Mouse (Mus musculus): Measurements from ENCODE around the gene Polm. TPM values are rescaled to one million over a fixed set of nuclear protein-coding genes. Genes with fewer than 3 reads are reported as not detected.

The Polm gene
- total and polyA plus RNA-seq, 2 experiments from 2014 or later = 6.2 to 10.7 TPM

- no peak for DNase-seq (ENCODE audit: low spot score)
- no peak for ATAC-seq (ENCODE audit: low FRiP score)
- peaks cover 78% of the 10 kb centered on the region for H3K36me3 ChIP-seq (ENCODE audit: insufficient read depth, low read length)
- no peaks in the 10 kb centered on the region for H3K4me1 ChIP-seq (ENCODE audit: insufficient read depth, low read length)
- no peaks in the 10 kb centered on the region for H3K9me3 ChIP-seq (ENCODE audit: low read length)
- no peak for TF ChIP-seq CTCF (IDR thresholded peaks at IDR 0.05)
- no peak overlapping the region for H3K27ac ChIP-seq (ENCODE audit: low read depth, low read length)
- no peak overlapping the region for H3K4me3 ChIP-seq (ENCODE audit: low read depth, low read length)
- H3K9ac ChIP-seq (replicated peaks; ENCODE audit: low read length, poor library complexity, severe bottlenecking) = no peak overlapping the region
- 93% methylated on average over 9 of the region's 9 CpGs for WGBS
- H3K27me3 ChIP-seq (ENCODE audit: insufficient read depth, low read length) = no peaks in the 10 kb centered on the region
- no peak overlapping the region for H3K4me2 ChIP-seq (ENCODE audit: low read depth, low read length, poor library complexity, severe bottlenecking)
Measured at GRCm38 (mm10) chr11:5795290-5795689, 42.5 kb downstream of the Polm start.

- 91% methylated on average over 1 of the region's 1 CpGs for WGBS
Measured at GRCm38 (mm10) chr11:5790431-5790830, 47.4 kb downstream of the Polm start.

GRCm38 (mm10) chr11:5789754-5790333 is 48.0 kb downstream of the Polm start:
- no peak for TF ChIP-seq CTCF (IDR thresholded peaks at IDR 0.05)

More at GRCm38 (mm10) chr11:5790431-5790830, 47.4 kb downstream of the Polm start:
- DNase-seq (ENCODE audit: low spot score) (no peak), ATAC-seq (ENCODE audit: low FRiP score) (no peak)
- TF ChIP-seq CTCF (IDR thresholded peaks at IDR 0.05) = no peak
- Histone ChIP-seq H3K4me2 (ENCODE audit: low read depth, low read length, poor library complexity, severe bottlenecking) (no peak overlapping the region), H3K9me3 (ENCODE audit: low read length) (no peaks in the 10 kb centered on the region), H3K9ac (replicated peaks; ENCODE audit: low read length, poor library complexity, severe bottlenecking) (no peak overlapping the region), H3K36me3 (ENCODE audit: insufficient read depth, low read length) (peaks cover 34% of the 10 kb centered on the region), H3K4me3 (ENCODE audit: low read depth, low read length) (no peak overlapping the region), H3K27ac (ENCODE audit: low read depth, low read length) (no peak overlapping the region), H3K4me1 (ENCODE audit: insufficient read depth, low read length) (peaks cover 14% of the 10 kb centered on the region; the same call in 1 of the 2 replicates), H3K27me3 (ENCODE audit: insufficient read depth, low read length) (no peaks in the 10 kb centered on the region)

GRCm38 (mm10) chr11:5789071-5789753 is 48.6 kb downstream of the Polm start:
- H3K36me3 ChIP-seq (ENCODE audit: insufficient read depth, low read length) = peaks cover 22% of the 10 kb centered on the region
- peak overlapping the region; percentile 55 for H3K4me2 ChIP-seq (ENCODE audit: low read depth, low read length, poor library complexity, severe bottlenecking)
- peak; percentile 44 for TF ChIP-seq CTCF (IDR thresholded peaks at IDR 0.05)
- peak overlapping the region; percentile 78 for H3K9ac ChIP-seq (replicated peaks; ENCODE audit: low read length, poor library complexity, severe bottlenecking)
- DNase-seq (ENCODE audit: low spot score) = no peak
- peak overlapping the region; percentile 88 for H3K27ac ChIP-seq (ENCODE audit: low read depth, low read length)
- 78% methylated on average over 6 of the region's 6 CpGs for WGBS
- H3K4me3 ChIP-seq (ENCODE audit: low read depth, low read length) = peak overlapping the region; percentile 61
- ATAC-seq (ENCODE audit: low FRiP score) = no peak
- peaks cover 14% of the 10 kb centered on the region; the same call in 1 of the 2 replicates for H3K4me1 ChIP-seq (ENCODE audit: insufficient read depth, low read length)
- H3K9me3 ChIP-seq (ENCODE audit: low read length) = no peaks in the 10 kb centered on the region
- H3K27me3 ChIP-seq (ENCODE audit: insufficient read depth, low read length) = no peaks in the 10 kb centered on the region

More at GRCm38 (mm10) chr11:5789754-5790333, 48.0 kb downstream of the Polm start:
- Histone ChIP-seq H3K9me3 (ENCODE audit: low read length) (no peaks in the 10 kb centered on the region), H3K27me3 (ENCODE audit: insufficient read depth, low read length) (no peaks in the 10 kb centered on the region), H3K4me2 (ENCODE audit: low read depth, low read length, poor library complexity, severe bottlenecking) (0 out of 2 replicates have a peak overlapping the region, but pooled peaks have one; percentile 55), H3K4me1 (ENCODE audit: insufficient read depth, low read length) (peaks cover 14% of the 10 kb centered on the region; the same call in 1 of the 2 replicates), H3K36me3 (ENCODE audit: insufficient read depth, low read length) (peaks cover 29% of the 10 kb centered on the region), H3K27ac (ENCODE audit: low read depth, low read length) (no peak overlapping the region; the same call in 1 of the 2 replicates), H3K9ac (replicated peaks; ENCODE audit: low read length, poor library complexity, severe bottlenecking) (no peak overlapping the region), H3K4me3 (ENCODE audit: low read depth, low read length) (no peak overlapping the region)
- no peak for ATAC-seq (ENCODE audit: low FRiP score)
- DNase-seq (ENCODE audit: low spot score) = no peak
- WGBS = 93% methylated on average over 3 of the region's 3 CpGs

GRCm38 (mm10) chr11:5788056-5789014 is 49.5 kb downstream of the Polm start, which contains the start of gene Dbnl:
Gene Dbnl, plus strand, starts transcription at chr11:5788488.
- peaks cover 15% of the 10 kb centered on the region for H3K36me3 ChIP-seq (ENCODE audit: insufficient read depth, low read length)
- WGBS = under 1% methylated on average over 74 of the region's 74 CpGs
- DNase-seq (ENCODE audit: low spot score) = peak; percentile 95
- H3K9me3 ChIP-seq (ENCODE audit: low read length) = no peaks in the 10 kb centered on the region
- H3K4me1 ChIP-seq (ENCODE audit: insufficient read depth, low read length) = peaks cover 14% of the 10 kb centered on the region; the same call in 1 of the 2 replicates
- peak within 1 kb of the TSS; percentile 61 for H3K4me3 ChIP-seq (ENCODE audit: low read depth, low read length)
- H3K4me2 ChIP-seq (ENCODE audit: low read depth, low read length, poor library complexity, severe bottlenecking) = peak within 1 kb of the TSS; percentile 55
- H3K9ac ChIP-seq (replicated peaks; ENCODE audit: low read length, poor library complexity, severe bottlenecking) = peak within 1 kb of the TSS; percentile 78
- peak; percentile 77 for TF ChIP-seq CTCF (IDR thresholded peaks at IDR 0.05)
- peak within 1 kb of the TSS; percentile 88 for H3K27ac ChIP-seq (ENCODE audit: low read depth, low read length)
- peak; percentile 94 for ATAC-seq (ENCODE audit: low FRiP score)
- no peaks in the 10 kb centered on the region for H3K27me3 ChIP-seq (ENCODE audit: insufficient read depth, low read length)
